Mouse (Mus musculus) stomach, postnatal 0 days (tissue): ENCODE results near the gene Caprin1.

Experiments
- CTCF ChIP-seq: IDR thresholded peaks from 2 replicates; pipeline ENCODE4 v1.5.1; 2016; ENCODE audit warnings: antibody characterized with exemption, low read depth, mild to moderate bottlenecking, moderate library complexity
- EP300 ChIP-seq: optimal IDR thresholded peaks from 2 replicates; pipeline ENCODE3; 2016; ENCODE audit warnings: antibody characterized with exemption

DNA sequence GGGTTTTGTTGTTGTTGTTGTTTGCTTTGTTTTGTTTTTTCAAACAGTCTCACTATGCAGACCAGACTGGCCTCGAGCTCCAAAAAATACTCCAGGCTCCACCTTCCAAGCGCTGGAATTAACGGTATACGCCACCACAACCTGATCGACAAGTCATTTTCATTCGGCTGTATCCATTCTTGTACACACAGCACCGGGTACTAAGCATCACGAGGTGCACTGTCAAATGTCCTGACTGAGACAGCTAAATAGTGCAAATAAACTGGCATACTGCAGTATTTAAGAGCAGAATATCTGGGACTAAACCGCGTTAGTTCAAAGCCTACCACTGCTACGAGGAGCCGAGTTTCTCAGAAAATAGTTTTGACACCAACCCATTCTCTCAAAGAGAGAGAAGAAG is 37.0 kb downstream of the Caprin1 start:
- TF ChIP-seq CTCF (no peak), EP300 (no peak)
